Mouse (Mus musculus) liver, embryonic 15.5 days (tissue): ENCODE measurements at regions not wholly inside any gene's neighbourhood (a gene's known extent, or its start where the extent isn't known, plus 50 kb on each side); places are given as distances from the start of the nearest gene placed in this dataset.

Source experiments
- ATAC-seq: fragments of 200-750 bp; cut with Nextera tagmentation; 2 replicates; pipeline ENCODE4 v1.8.0; 2017; ENCODE audit warnings: moderate number of reproducible peaks, mild to moderate bottlenecking, moderate library complexity; ENCODE audit not compliant: insufficient read depth
- H3K27ac ChIP-seq: fragments of 300-500 bp; sonication (generic); replicated peaks from 2 replicates; pipeline ENCODE4 v1.5.1; 2015; ENCODE audit warnings: mild to moderate bottlenecking, inconsistent platforms
- H3K27me3 ChIP-seq: fragments of 300-500 bp; sonication (generic); 2 replicates; pipeline ENCODE4 v1.6.1; 2015; ENCODE audit warnings: mild to moderate bottlenecking, inconsistent platforms
- H3K36me3 ChIP-seq: fragments of 300-500 bp; sonication (generic); replicated peaks from 2 replicates; pipeline ENCODE4 v1.6.1; 2015; ENCODE audit warnings: moderate library complexity, mild to moderate bottlenecking, inconsistent platforms
- H3K4me1 ChIP-seq: fragments of 300-500 bp; sonication (generic); replicated peaks from 2 replicates; pipeline ENCODE4 v1.6.1; 2015; ENCODE audit warnings: inconsistent platforms
- H3K4me2 ChIP-seq: fragments of 300-500 bp; sonication (generic); 2 replicates; pipeline ENCODE4 v1.6.1; 2015; ENCODE audit warnings: moderate library complexity, mild to moderate bottlenecking, inconsistent platforms
- H3K4me3 ChIP-seq: fragments of 300-500 bp; sonication (generic); replicated peaks from 2 replicates; pipeline ENCODE4 v1.5.1; 2015; ENCODE audit warnings: mild to moderate bottlenecking, inconsistent platforms
- H3K9ac ChIP-seq: fragments of 300-500 bp; sonication (generic); 2 replicates; pipeline ENCODE4 v1.6.1; 2015; ENCODE audit warnings: moderate library complexity, mild to moderate bottlenecking, inconsistent platforms
- H3K9me3 ChIP-seq: fragments of 300-500 bp; sonication (generic); replicated peaks from 2 replicates; pipeline ENCODE4 v1.6.1; 2016; ENCODE audit warnings: inconsistent platforms
- WGBS: fragments of 180-500 bp; shearing (Covaris S2); methylation state at CpG from one replicate; pipeline ENCODE4 v1.1.7; 2015; ENCODE audit warnings: mixed read lengths; ENCODE audit not compliant: insufficient replicate concordance; 5-methylcytosine and 5-hydroxymethylcytosine counted together

GRCm38 (mm10) chr4:31553780-31554394 lies 410.0 kb upstream of the Map3k7 start:
- no peaks in the 10 kb centered on the region for H3K36me3 ChIP-seq
- no peak overlapping the region for H3K4me2 ChIP-seq
- H3K9ac ChIP-seq = no peak overlapping the region
- no peak overlapping the region for H3K4me3 ChIP-seq
- no peaks in the 10 kb centered on the region for H3K4me1 ChIP-seq
- H3K27me3 ChIP-seq = no peaks in the 10 kb centered on the region
- no peak for ATAC-seq
- no peak overlapping the region for H3K27ac ChIP-seq
- WGBS = 77% methylated on average over 16 of the region's 16 CpGs
- no peaks in the 10 kb centered on the region for H3K9me3 ChIP-seq

DNA sequence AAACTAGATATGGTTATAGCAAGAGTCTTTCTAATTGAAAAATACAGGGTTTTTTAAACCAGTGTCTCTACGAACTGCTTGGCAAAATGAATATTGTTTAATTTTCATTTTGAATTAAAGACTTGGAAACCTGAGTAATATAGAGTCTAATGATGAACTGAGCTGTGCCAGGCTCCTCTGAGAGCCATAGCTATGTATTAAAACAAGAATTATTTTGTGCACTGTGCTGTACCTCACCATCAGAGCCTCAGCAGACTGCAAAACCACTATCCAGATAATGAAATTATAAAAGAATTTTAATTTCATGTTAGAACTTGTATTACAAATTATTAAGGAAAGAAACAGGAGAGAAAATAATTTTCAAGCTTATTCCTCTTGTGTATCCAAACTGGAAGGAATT lies 408.8 kb upstream of the Map3k7 start:
- Histone ChIP-seq H3K4me3 (no peak overlapping the region), H3K4me1 (no peaks in the 10 kb centered on the region), H3K36me3 (no peaks in the 10 kb centered on the region), H3K9me3 (no peaks in the 10 kb centered on the region), H3K9ac (no peak overlapping the region), H3K4me2 (no peak overlapping the region), H3K27me3 (no peaks in the 10 kb centered on the region), H3K27ac (no peak overlapping the region)
- no peak for ATAC-seq
- WGBS = 61% methylated on average over 1 of the region's 1 CpGs

DNA sequence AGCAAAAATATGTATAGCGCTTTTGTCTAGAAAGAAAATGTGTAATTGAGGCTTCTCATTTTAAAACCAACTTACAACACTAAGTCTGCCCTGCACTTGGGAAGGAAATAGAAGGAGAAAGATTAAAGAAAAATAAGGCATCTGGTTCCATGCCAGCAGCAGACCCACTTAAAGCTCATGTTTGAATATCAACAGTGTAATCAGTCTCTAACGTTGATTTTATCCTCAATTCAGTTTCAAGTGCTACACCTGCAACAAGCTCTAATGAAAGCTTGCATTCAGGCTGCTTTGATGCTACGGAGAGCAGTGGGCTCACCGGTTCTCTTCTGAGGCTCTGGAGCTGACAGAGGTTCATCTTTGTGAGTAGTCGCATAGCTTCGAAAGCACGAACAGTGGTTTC lies 406.6 kb upstream of the Map3k7 start:
- no peak for ATAC-seq
- Histone ChIP-seq H3K4me3 (no peak overlapping the region), H3K27ac (no peak overlapping the region), H3K27me3 (no peaks in the 10 kb centered on the region), H3K9me3 (no peaks in the 10 kb centered on the region), H3K4me1 (no peaks in the 10 kb centered on the region), H3K36me3 (no peaks in the 10 kb centered on the region), H3K9ac (no peak overlapping the region), H3K4me2 (no peak overlapping the region)
- 65% methylated on average over 7 of the region's 7 CpGs for WGBS

DNA sequence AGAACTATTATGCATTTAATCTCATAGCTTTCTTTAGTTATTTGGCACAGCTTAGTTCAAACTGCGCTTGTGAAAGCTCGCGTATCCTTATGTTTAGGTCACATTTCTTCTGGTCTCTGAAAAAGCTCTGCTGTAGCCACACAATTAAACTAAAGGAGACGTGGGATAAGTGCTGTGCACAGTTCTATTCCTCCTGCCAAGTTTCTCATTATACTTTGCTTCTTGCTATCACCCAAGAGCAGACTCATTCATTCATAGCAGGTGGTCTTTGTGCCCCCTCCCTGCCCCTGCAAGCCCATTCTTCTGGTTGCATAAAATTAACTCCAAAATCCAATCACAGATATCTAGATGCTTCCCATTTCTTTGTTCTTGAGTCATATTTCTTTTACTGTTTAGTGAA lies 403.6 kb upstream of the Map3k7 start:
- no peak overlapping the region for H3K4me3 ChIP-seq
- no peaks in the 10 kb centered on the region for H3K9me3 ChIP-seq
- no peak for ATAC-seq
- WGBS = 78% methylated on average over 4 of the region's 4 CpGs
- no peak overlapping the region for H3K4me2 ChIP-seq
- H3K36me3 ChIP-seq = no peaks in the 10 kb centered on the region
- no peak overlapping the region for H3K9ac ChIP-seq
- no peak overlapping the region for H3K27ac ChIP-seq
- H3K27me3 ChIP-seq = no peaks in the 10 kb centered on the region
- no peaks in the 10 kb centered on the region for H3K4me1 ChIP-seq

DNA sequence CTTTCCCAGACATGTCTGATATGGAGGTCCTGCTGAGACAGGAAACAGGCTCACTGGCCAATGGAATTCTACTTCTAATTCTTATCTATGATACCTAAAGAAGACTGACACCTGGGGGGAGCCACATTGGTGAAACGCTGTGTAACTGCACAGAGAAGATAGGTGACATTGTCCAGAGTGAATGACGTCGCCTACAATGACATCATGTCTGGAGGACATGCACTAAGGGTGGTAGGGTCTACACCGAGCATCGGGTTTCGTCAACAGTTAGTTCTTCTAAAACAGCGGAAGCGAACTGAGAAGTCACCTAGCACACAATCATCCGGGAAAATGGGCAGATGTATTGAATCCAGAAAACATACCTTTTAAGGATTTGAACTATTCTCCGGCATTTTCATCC lies 402.7 kb upstream of the Map3k7 start:
- Histone ChIP-seq H3K4me3 (no peak overlapping the region), H3K27me3 (no peaks in the 10 kb centered on the region), H3K4me1 (no peaks in the 10 kb centered on the region), H3K4me2 (no peak overlapping the region), H3K36me3 (no peaks in the 10 kb centered on the region), H3K9me3 (no peaks in the 10 kb centered on the region), H3K27ac (no peak overlapping the region), H3K9ac (no peak overlapping the region)
- ATAC-seq = no peak
- WGBS = 70% methylated on average over 10 of the region's 10 CpGs

DNA sequence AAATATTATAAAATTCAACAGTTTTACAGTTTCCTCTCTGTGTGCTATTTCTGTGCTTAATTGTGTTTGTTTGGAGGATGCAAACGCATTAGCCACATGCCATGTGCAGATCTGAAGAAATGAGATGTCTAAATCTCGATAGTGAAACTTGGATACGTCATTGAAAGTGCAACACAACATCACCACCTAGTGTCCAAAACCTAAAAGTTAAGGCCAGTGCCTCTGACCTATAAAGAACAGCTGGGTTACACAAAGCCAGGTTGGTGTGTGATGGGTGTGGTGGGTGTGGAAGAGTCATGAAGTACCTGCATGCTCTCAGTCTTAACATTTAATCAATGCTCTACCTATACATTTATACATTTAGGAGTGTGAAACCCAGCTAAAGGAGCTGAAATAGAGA lies 402.1 kb upstream of the Map3k7 start:
- no peaks in the 10 kb centered on the region for H3K4me1 ChIP-seq
- no peak for ATAC-seq
- H3K4me3 ChIP-seq = no peak overlapping the region
- no peaks in the 10 kb centered on the region for H3K27me3 ChIP-seq
- no peaks in the 10 kb centered on the region for H3K9me3 ChIP-seq
- H3K27ac ChIP-seq = no peak overlapping the region
- H3K4me2 ChIP-seq = no peak overlapping the region
- no peak overlapping the region for H3K9ac ChIP-seq
- H3K36me3 ChIP-seq = no peaks in the 10 kb centered on the region
- whole genome bisulfite sequencing = 8% methylated on average over 3 of the region's 3 CpGs

- H3K27ac ChIP-seq = no peak overlapping the region
- H3K9ac ChIP-seq = no peak overlapping the region
- no peak overlapping the region for H3K4me2 ChIP-seq
- H3K4me3 ChIP-seq = no peak overlapping the region
- H3K36me3 ChIP-seq = no peaks in the 10 kb centered on the region
- no peaks in the 10 kb centered on the region for H3K4me1 ChIP-seq
- H3K27me3 ChIP-seq = no peaks in the 10 kb centered on the region
- 25% methylated on average over 5 of the region's 5 CpGs for WGBS
- no peaks in the 10 kb centered on the region for H3K9me3 ChIP-seq
- ATAC-seq = no peak
These were observed 397.7 kb upstream of the Map3k7 start for GRCm38 (mm10) chr4:31566158-31566557.

DNA sequence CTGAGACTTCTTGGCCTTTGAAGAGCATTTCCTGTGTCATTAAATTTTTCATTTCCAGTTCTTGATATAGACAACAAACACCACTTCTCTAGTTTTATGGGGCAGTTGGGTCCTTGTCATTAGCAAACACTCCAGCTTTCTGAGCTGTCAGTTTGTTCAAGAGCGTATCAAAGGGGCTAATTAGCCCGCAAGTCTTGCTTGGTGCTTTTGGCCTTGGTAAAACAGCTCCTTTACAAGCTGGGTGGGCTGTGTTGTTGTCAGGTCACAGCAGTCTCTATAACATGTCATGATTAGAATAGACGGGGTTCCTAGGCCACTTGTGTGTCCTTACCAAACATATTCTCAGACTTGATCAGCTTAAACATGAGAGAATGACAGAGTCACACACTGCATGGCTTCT lies 397.1 kb upstream of the Map3k7 start:
- ATAC-seq = no peak
- H3K4me3 ChIP-seq = no peak overlapping the region
- 67% methylated on average over 3 of the region's 3 CpGs for WGBS
- H3K4me1 ChIP-seq = no peaks in the 10 kb centered on the region
- H3K9ac ChIP-seq = no peak overlapping the region
- no peaks in the 10 kb centered on the region for H3K36me3 ChIP-seq
- H3K9me3 ChIP-seq = no peaks in the 10 kb centered on the region
- no peak overlapping the region for H3K27ac ChIP-seq
- H3K4me2 ChIP-seq = no peak overlapping the region
- no peaks in the 10 kb centered on the region for H3K27me3 ChIP-seq

DNA sequence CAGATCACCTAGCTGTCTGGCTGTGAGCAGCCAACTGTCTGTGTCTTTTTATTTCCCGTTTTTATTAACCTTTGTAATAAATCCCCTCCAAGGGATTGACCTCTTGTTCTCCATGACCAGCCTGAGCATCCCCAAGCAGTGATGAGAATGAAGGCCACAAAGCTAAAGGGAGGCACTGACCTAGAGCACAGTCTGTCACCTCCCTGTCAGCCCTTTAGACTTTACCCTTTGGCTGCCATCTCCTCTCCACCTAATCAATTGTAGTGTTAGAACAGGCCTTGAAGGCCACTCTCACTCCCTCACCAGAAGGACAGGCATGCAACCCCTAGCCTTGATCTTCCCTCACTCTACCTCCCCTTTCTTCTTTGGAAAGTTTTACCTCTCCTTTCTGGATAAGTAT lies 394.2 kb upstream of the Map3k7 start:
- H3K9me3 ChIP-seq = no peaks in the 10 kb centered on the region
- no peaks in the 10 kb centered on the region for H3K36me3 ChIP-seq
- no peak overlapping the region for H3K4me3 ChIP-seq
- H3K4me1 ChIP-seq = no peaks in the 10 kb centered on the region
- no peak overlapping the region for H3K27ac ChIP-seq
- no peak overlapping the region for H3K4me2 ChIP-seq
- no peak for ATAC-seq
- no peak overlapping the region for H3K9ac ChIP-seq
- H3K27me3 ChIP-seq = no peaks in the 10 kb centered on the region
- WGBS = 56% methylated on average over 1 of the region's 1 CpGs

GRCm38 (mm10) chr4:31576982-31577579 lies 386.8 kb upstream of the Map3k7 start:
- Histone ChIP-seq H3K4me1 (no peaks in the 10 kb centered on the region), H3K4me2 (no peak overlapping the region), H3K4me3 (no peak overlapping the region), H3K9ac (no peak overlapping the region), H3K9me3 (no peaks in the 10 kb centered on the region), H3K36me3 (no peaks in the 10 kb centered on the region), H3K27me3 (no peaks in the 10 kb centered on the region), H3K27ac (no peak overlapping the region)
- no peak for ATAC-seq
- 33% methylated on average over 4 of the region's 4 CpGs for WGBS

GRCm38 (mm10) chr4:31583495-31583894 lies 380.4 kb upstream of the Map3k7 start:
- no peaks in the 10 kb centered on the region for H3K36me3 ChIP-seq
- H3K9me3 ChIP-seq = no peaks in the 10 kb centered on the region
- no peak for ATAC-seq
- H3K4me1 ChIP-seq = no peaks in the 10 kb centered on the region
- no peaks in the 10 kb centered on the region for H3K27me3 ChIP-seq
- H3K4me2 ChIP-seq = no peak overlapping the region
- H3K27ac ChIP-seq = no peak overlapping the region
- 66% methylated on average over 2 of the region's 2 CpGs for WGBS
- no peak overlapping the region for H3K4me3 ChIP-seq
- no peak overlapping the region for H3K9ac ChIP-seq

DNA sequence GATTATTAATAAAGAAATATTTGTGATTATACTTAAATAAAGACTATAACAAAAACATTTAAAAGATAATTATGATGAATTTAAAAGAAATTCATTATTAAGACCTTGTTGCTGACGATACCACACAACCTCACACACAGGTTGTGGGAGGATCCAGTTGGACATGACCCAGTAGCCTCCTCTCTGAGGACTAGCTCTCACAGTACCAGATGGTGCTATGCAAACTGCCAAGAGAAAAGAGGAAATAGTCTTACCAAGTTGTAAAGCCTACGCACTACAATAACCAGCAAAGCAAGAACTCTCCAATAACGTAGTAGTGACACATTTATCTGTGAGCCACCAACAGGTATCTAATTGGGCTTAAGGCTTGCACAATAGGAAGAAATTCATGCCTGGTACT lies 379.7 kb upstream of the Map3k7 start:
- ATAC-seq = no peak
- no peak overlapping the region for H3K27ac ChIP-seq
- H3K9ac ChIP-seq = no peak overlapping the region
- H3K4me1 ChIP-seq = no peaks in the 10 kb centered on the region
- no peak overlapping the region for H3K4me3 ChIP-seq
- H3K36me3 ChIP-seq = no peaks in the 10 kb centered on the region
- no peaks in the 10 kb centered on the region for H3K9me3 ChIP-seq
- 66% methylated on average over 3 of the region's 3 CpGs for WGBS
- H3K27me3 ChIP-seq = no peaks in the 10 kb centered on the region
- H3K4me2 ChIP-seq = no peak overlapping the region
